Mouse (Mus musculus) layer of hippocampus, adult 8-10 months (tissue): ENCODE measurements around the gene Pls1. TPM values are rescaled to one million over a fixed set of nuclear protein-coding genes. Genes with fewer than 3 reads are reported as not detected.

Source experiments
- DNase-seq, 2 experiments: peaks; one replicate each; pipeline ENCODE4 v3.0.0; 2022; ENCODE audit warnings: low spot score in 2 of 2
- total RNA-seq, 4 experiments: library from RNA; stranded (reverse); gene quantifications; 2 replicates each; pipeline ENCODE4 v1.2.4; 2022

The Pls1 gene
- total RNA-seq, 4 experiments from 2014 or later = 12.0 to 17.0 (median 14.6) TPM

- no peak for DNase-seq
Observed at GRCm38 (mm10) chr9:95708943-95709342, 136.2 kb downstream of the Pls1 start.

- no peak for DNase-seq
Observed at GRCm38 (mm10) chr9:95705371-95705770, 139.7 kb downstream of the Pls1 start.

- DNase-seq = no peak
Observed at GRCm38 (mm10) chr9:95704078-95704477, 141.0 kb downstream of the Pls1 start.

Other genes with a start within 250 kb of the Pls1 start
- 1 to 10 TPM; 2.6 to 4.7 (median 2.9) TPM for gene Pcolce2, start 207.7 kb downstream of the Pls1 start, total RNA-seq
- 10 to 100 TPM; 39.5 to 47.1 (median 43.2) TPM for gene Trpc1, start 94.9 kb downstream of the Pls1 start, total RNA-seq
- gene Atr, start 12.3 kb upstream of the Pls1 start, total RNA-seq = 10 to 100 TPM; 13.0 to 14.8 (median 14.0) TPM
- 10 to 100 TPM; 26.5 to 32.5 (median 31.9) TPM for gene Xrn1, start 109.4 kb upstream of the Pls1 start, total RNA-seq